Mouse (Mus musculus): Measurements from ENCODE around the gene Hivep2. TPM values are rescaled to one million over a fixed set of nuclear protein-coding genes. Genes with fewer than 3 reads are reported as not detected.
A peak's percentile ranks its signal among the peaks of the same experiment; 100 is the strongest.

The Hivep2 gene
- polyA plus RNA-seq, 1 experiment from 2014 or later: 11.7 TPM

GRCm38 (mm10) chr10:14130270-14130669 is 164.4 kb downstream of the Hivep2 start:
- H3K4me1 ChIP-seq: no peaks in the 10 kb centered on the region
- WGBS: 82% methylated on average over 8 of the region's 8 CpGs
- no peaks in the 10 kb centered on the region for H3K27me3 ChIP-seq (replicated peaks)
- H3K4me3 ChIP-seq (replicated peaks): no peak overlapping the region
- H3K9ac ChIP-seq (replicated peaks): no peak overlapping the region
- no peaks in the 10 kb centered on the region for H3K9me3 ChIP-seq (replicated peaks)
- no peak overlapping the region for H3K27ac ChIP-seq (replicated peaks)
- H3K4me2 ChIP-seq: no peak overlapping the region
- peaks cover 50% of the 10 kb centered on the region for H3K36me3 ChIP-seq
- ATAC-seq (ENCODE audit: low FRiP score): no peak

GRCm38 (mm10) chr10:14131307-14131706 is 165.4 kb downstream of the Hivep2 start:
- Histone ChIP-seq H3K36me3 (peaks cover 54% of the 10 kb centered on the region), H3K9ac (replicated peaks) (no peak overlapping the region), H3K4me2 (no peak overlapping the region), H3K9me3 (replicated peaks) (no peaks in the 10 kb centered on the region), H3K27me3 (replicated peaks) (no peaks in the 10 kb centered on the region), H3K4me3 (replicated peaks) (no peak overlapping the region), H3K27ac (replicated peaks) (no peak overlapping the region), H3K4me1 (no peaks in the 10 kb centered on the region)
- ATAC-seq (ENCODE audit: low FRiP score): no peak
- 95% methylated on average over 13 of the region's 13 CpGs for WGBS

- 92% methylated on average over 17 of the region's 17 CpGs for WGBS
- Histone ChIP-seq H3K9me3 (replicated peaks) (no peaks in the 10 kb centered on the region), H3K4me1 (no peaks in the 10 kb centered on the region), H3K4me2 (no peak overlapping the region), H3K4me3 (replicated peaks) (no peak overlapping the region), H3K27me3 (replicated peaks) (no peaks in the 10 kb centered on the region), H3K9ac (replicated peaks) (no peak overlapping the region), H3K27ac (replicated peaks) (no peak overlapping the region), H3K36me3 (peaks cover 54% of the 10 kb centered on the region)
- ATAC-seq (ENCODE audit: low FRiP score): no peak
Observed at GRCm38 (mm10) chr10:14132061-14132460, 166.2 kb downstream of the Hivep2 start.

GRCm38 (mm10) chr10:14132937-14133336 is 167.1 kb downstream of the Hivep2 start:
- Histone ChIP-seq H3K36me3 (peaks cover 46% of the 10 kb centered on the region), H3K9me3 (replicated peaks) (no peaks in the 10 kb centered on the region), H3K9ac (replicated peaks) (no peak overlapping the region), H3K27me3 (replicated peaks) (no peaks in the 10 kb centered on the region), H3K27ac (replicated peaks) (no peak overlapping the region), H3K4me1 (no peaks in the 10 kb centered on the region), H3K4me2 (no peak overlapping the region), H3K4me3 (replicated peaks) (no peak overlapping the region)
- ATAC-seq (ENCODE audit: low FRiP score): no peak

GRCm38 (mm10) chr10:14138663-14139062 is 172.8 kb downstream of the Hivep2 start:
- H3K4me3 ChIP-seq (replicated peaks): no peak overlapping the region
- H3K27me3 ChIP-seq (replicated peaks): no peaks in the 10 kb centered on the region
- no peaks in the 10 kb centered on the region for H3K9me3 ChIP-seq (replicated peaks)
- no peak for ATAC-seq (ENCODE audit: low FRiP score)
- no peak overlapping the region for H3K27ac ChIP-seq (replicated peaks)
- no peak overlapping the region for H3K9ac ChIP-seq (replicated peaks)
- no peaks in the 10 kb centered on the region for H3K4me1 ChIP-seq
- H3K36me3 ChIP-seq: peaks cover 29% of the 10 kb centered on the region
- H3K4me2 ChIP-seq: no peak overlapping the region
- 95% methylated on average over 3 of the region's 3 CpGs for WGBS

- no peak overlapping the region for H3K4me3 ChIP-seq (replicated peaks)
- H3K4me1 ChIP-seq: no peaks in the 10 kb centered on the region
- no peak overlapping the region for H3K4me2 ChIP-seq
- H3K27ac ChIP-seq (replicated peaks): no peak overlapping the region
- 93% methylated on average over 3 of the region's 3 CpGs for WGBS
- H3K27me3 ChIP-seq (replicated peaks): no peaks in the 10 kb centered on the region
- H3K9ac ChIP-seq (replicated peaks): no peak overlapping the region
- no peaks in the 10 kb centered on the region for H3K9me3 ChIP-seq (replicated peaks)
- H3K36me3 ChIP-seq: peaks cover 44% of the 10 kb centered on the region
- no peak for ATAC-seq (ENCODE audit: low FRiP score)
Observed at GRCm38 (mm10) chr10:14144840-14145239, 179.0 kb downstream of the Hivep2 start.

- no peak for ATAC-seq (ENCODE audit: low FRiP score)
- H3K27ac ChIP-seq (replicated peaks): no peak overlapping the region
- no peak overlapping the region for H3K4me2 ChIP-seq
- no peaks in the 10 kb centered on the region for H3K36me3 ChIP-seq
- H3K9me3 ChIP-seq (replicated peaks): no peaks in the 10 kb centered on the region
- H3K4me3 ChIP-seq (replicated peaks): no peak overlapping the region
- H3K4me1 ChIP-seq: no peaks in the 10 kb centered on the region
- 52% methylated on average over 7 of the region's 7 CpGs for WGBS
- no peaks in the 10 kb centered on the region for H3K27me3 ChIP-seq (replicated peaks)
- H3K9ac ChIP-seq (replicated peaks): no peak overlapping the region
Observed at GRCm38 (mm10) chr10:14164829-14165228, 199.0 kb downstream of the Hivep2 start.

- Histone ChIP-seq H3K9ac (replicated peaks) (no peak overlapping the region), H3K4me2 (no peak overlapping the region), H3K27ac (replicated peaks) (no peak overlapping the region), H3K4me3 (replicated peaks) (no peak overlapping the region), H3K4me1 (no peaks in the 10 kb centered on the region), H3K9me3 (replicated peaks) (no peaks in the 10 kb centered on the region), H3K36me3 (no peaks in the 10 kb centered on the region), H3K27me3 (replicated peaks) (no peaks in the 10 kb centered on the region)
- WGBS: 87% methylated on average over 6 of the region's 6 CpGs
- ATAC-seq (ENCODE audit: low FRiP score): no peak
Observed at GRCm38 (mm10) chr10:14168197-14168844, 202.4 kb downstream of the Hivep2 start.

- H3K9me3 ChIP-seq (replicated peaks): no peaks in the 10 kb centered on the region
- ATAC-seq (ENCODE audit: low FRiP score): no peak
- no peaks in the 10 kb centered on the region for H3K36me3 ChIP-seq
- WGBS: 68% methylated on average over 5 of the region's 5 CpGs
- no peaks in the 10 kb centered on the region for H3K4me1 ChIP-seq
- no peak overlapping the region for H3K4me2 ChIP-seq
- no peaks in the 10 kb centered on the region for H3K27me3 ChIP-seq (replicated peaks)
- H3K4me3 ChIP-seq (replicated peaks): no peak overlapping the region
- no peak overlapping the region for H3K27ac ChIP-seq (replicated peaks)
- H3K9ac ChIP-seq (replicated peaks): no peak overlapping the region
Observed at GRCm38 (mm10) chr10:14168869-14169566, 203.1 kb downstream of the Hivep2 start.

GRCm38 (mm10) chr10:14174124-14174523 is 208.2 kb downstream of the Hivep2 start:
- Histone ChIP-seq H3K36me3 (no peaks in the 10 kb centered on the region), H3K27ac (replicated peaks) (no peak overlapping the region), H3K9ac (replicated peaks) (no peak overlapping the region), H3K4me2 (no peak overlapping the region), H3K9me3 (replicated peaks) (no peaks in the 10 kb centered on the region), H3K4me3 (replicated peaks) (no peak overlapping the region), H3K27me3 (replicated peaks) (no peaks in the 10 kb centered on the region), H3K4me1 (no peaks in the 10 kb centered on the region)
- ATAC-seq (ENCODE audit: low FRiP score): no peak
- 75% methylated on average over 4 of the region's 4 CpGs for WGBS

- no peak overlapping the region for H3K27ac ChIP-seq (replicated peaks)
- no peak overlapping the region for H3K9ac ChIP-seq (replicated peaks)
- WGBS: 73% methylated on average over 19 of the region's 19 CpGs
- H3K4me2 ChIP-seq: no peak overlapping the region
- H3K27me3 ChIP-seq (replicated peaks): no peaks in the 10 kb centered on the region
- peak; percentile 57; the same call in 1 of the 2 replicates for ATAC-seq (ENCODE audit: low FRiP score)
- no peak overlapping the region for H3K4me3 ChIP-seq (replicated peaks)
- no peaks in the 10 kb centered on the region for H3K9me3 ChIP-seq (replicated peaks)
- no peaks in the 10 kb centered on the region for H3K4me1 ChIP-seq
- H3K36me3 ChIP-seq: no peaks in the 10 kb centered on the region
Observed at GRCm38 (mm10) chr10:14179424-14180339, 213.8 kb downstream of the Hivep2 start.
